Mouse (Mus musculus) cerebellum, postnatal 25 days (tissue): ENCODE results near the gene Gm20905.
"Not testable (repeated sequence)": the region's sequence is repeated elsewhere in the genome, so short reads cannot be mapped to it uniquely, and the experiment has no call there.

Experiments
- DNase-seq, 2 experiments: peaks; one replicate each; pipeline ENCODE4 v3.0.0; 2021; ENCODE audit warnings: mixed read lengths in 2 of 2

Gm20905 gene

DNA sequence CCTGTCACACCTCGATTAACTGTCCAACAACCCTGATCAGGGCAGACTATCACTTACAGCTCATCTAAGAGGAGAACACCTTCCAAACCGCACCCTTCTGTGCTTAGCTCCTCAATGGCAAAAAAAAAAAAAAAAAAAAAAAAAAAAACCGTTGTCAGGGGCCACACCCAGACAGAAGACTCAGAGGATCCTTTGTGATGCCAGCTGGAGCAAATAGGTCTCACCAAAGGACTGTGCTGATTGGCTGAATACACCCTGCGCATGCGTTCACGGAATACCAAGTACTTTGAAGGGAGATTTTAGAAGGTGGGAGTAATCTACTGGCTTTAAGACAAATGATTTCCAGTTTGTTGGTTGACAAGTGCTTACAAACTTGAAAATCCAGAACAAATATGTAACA is at the start of gene Gm20905:
TSS of gene Gm20905 (minus strand) at position 101 of the 400 bp plus-strand sequence.
- not testable (repeated sequence) for DNase-seq
